Mouse (Mus musculus) embryonic fibroblast, embryonic 13.5 days (primary cell): ENCODE measurements around the gene Usp20.

Source experiments
- CTCF ChIP-seq: IDR thresholded peaks from 2 replicates; pipeline ENCODE4 v1.5.1; 2011; ENCODE audit warnings: mild to moderate bottlenecking, control low read depth, low read length, moderate library complexity, borderline replicate concordance; ENCODE audit not compliant: insufficient read depth
- POLR2A ChIP-seq: IDR thresholded peaks from 2 replicates; pipeline ENCODE4 v1.6.1; 2011; ENCODE audit warnings: low read depth, mild to moderate bottlenecking, control low read depth, low read length, moderate library complexity

- no peak for TF ChIP-seq POLR2A
- TF ChIP-seq CTCF: no peak
Measured at GRCm38 (mm10) chr2:31007208-31007607, 25.1 kb downstream of the Usp20 start.
